Mouse (Mus musculus): Measurements from ENCODE around the gene Pigt. TPM values are rescaled to one million over a fixed set of nuclear protein-coding genes. Genes with fewer than 3 reads are reported as not detected.

Pigt gene
- polyA plus RNA-seq (2017; shearing (Covaris generic)), result 37.1 TPM

DNA sequence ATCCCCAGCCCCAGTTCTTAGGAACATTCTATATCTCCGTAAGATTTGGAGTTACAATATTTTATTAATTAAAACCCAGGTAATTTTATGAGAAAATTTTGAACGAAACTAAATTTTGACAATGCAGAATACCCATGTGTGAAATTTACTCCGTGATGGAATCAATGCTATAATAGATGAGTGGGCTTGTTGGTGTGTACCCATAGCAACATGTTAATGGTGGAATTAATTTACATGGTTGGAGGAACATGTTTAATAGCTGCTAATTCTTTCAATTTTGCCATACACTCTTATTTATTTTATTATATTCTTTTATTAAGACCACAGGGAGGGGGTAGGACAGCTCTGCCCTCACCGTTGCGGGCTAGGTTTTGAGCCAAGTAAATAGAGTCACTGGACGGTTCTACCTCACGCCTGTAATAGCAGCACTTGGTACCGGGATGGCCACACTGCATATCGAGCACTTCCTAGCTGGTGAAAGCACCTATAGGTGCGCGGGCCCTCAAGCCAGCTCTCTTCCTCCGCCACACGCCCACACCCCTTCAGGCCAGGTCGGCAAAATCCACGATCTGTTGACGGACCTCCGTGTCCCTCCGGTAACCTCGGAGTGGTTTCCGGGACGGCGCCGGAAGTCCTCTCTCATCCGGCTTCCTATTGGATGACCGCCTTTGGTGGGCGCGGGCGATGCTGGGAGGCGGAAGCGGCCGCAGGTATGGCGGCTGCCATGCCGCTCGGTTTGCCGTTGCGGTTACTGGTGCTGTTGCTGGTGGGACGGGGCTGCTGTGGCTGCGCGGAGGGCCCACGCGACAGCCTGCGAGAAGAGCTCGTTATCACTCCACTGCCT, at the start of gene Pigt:
Gene Pigt (plus strand): TSS at position 674 of the 844 bp plus-strand sequence.

DNA sequence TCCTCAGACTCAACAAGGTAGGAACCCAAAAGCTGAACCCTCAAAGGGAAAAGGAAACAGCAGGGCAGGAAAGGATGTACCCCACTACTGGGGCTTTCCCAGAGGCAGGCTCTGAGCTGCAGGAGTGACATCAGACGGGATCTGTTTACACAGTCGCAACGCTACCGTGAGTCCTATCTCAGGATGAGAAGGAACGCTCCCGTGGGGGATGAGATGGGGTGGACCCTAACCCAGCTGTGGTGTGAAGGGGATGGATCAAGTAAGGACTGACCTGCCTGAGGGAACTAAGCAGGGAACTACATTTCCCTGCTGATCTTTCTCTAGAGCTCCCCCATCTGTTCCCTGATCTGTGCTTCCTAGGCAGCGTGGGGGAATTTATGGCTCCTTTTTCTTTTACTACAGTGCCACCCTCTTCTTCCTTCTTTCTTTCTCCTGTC, 40.4 kb upstream of the Pigt start, which contains the start of gene Sys1:
Gene Sys1 (plus strand): TSS at position 101 of the 437 bp plus-strand sequence.

DNA sequence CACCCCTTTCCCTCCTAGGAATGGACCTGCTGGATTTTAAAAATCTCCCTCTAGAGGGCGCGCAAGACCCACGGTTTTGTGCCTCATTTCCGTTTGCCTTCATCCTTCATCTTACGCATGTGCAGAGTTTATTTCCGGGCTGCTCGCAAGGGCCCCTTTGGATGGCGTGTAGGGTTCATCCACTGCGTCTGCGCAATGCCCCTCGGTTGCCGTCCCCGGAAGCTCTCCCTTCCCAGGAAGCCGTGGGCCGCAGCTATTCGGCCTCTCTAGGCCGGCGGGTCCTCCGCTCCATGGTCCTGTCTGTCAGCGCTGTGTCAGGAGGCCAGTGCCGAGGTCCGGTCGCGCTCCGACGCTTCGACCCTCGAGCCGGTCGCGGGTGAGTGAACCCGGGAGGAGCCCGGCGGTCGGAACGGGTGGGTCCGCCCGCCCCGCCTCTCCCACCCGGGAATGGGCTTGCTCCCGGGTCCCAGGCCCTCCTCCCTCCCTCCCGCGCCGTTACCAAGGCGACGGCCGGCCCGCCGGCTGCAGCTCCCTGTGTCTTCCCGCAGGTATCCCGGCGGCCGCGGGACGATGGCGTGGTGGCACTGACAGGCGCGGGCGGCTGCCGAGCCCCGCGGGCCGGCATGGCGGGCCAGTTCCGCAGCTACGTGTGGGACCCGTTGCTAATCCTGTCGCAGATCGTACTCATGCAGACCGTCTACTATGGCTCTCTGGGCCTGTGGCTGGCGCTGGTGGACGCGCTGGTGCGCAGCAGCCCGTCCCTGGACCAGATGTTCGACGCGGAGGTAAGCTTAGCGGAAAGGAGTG, 36.4 kb upstream of the Pigt start, which contains the start of gene Gm20458:
Gene Gm20458 (plus strand): TSS at position 223 of the 807 bp plus-strand sequence.

DNA sequence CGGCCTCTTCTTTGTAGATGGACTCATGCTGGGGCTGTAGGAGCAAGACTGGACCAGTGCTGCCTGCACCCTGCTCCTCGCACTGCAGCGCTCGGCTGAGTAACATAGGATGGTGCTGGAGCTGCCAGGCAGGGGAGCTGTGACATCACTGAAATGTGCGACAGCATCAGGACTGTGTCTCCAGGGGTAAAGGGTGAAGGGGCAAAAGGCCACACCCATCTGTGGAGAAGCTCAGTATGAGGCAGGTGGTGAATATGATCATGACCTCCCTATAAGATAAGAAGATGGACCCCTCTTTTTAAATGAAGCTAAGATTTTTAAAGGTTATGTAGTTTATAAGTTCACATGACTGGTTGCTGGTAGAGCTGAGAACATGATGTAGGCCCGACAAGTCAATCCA, 23.7 kb upstream of the Pigt start, which contains the start of gene Trp53tg5:
Gene Trp53tg5 (minus strand): TSS at position 101 of the 400 bp plus-strand sequence.

DNA sequence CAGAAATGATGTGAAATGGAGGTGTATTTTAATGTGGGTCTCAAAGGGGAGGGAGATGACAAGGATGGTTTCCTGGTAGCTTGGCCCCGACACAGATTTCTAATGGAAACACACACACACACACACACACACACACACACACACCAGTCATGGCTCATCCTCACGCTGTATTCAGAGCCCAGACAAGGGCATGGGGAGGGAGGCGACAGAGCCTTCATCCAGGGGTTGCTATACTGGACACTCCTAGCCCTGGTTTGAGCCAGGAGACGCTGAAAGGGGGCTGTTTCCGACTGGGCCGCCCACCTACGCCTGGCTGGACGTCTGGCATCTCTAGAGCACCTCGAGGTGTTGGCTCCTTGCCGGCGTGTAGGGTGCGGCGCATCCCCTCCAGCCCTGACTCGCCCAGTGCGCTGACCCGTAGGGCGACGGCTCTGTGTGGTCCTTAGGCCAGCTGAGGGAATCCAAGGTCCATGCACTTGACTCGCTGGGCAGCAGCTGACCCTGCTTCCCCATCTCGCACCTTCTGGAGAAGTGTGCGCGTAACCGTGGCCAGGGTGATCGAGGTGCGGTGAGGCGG, 11.6 kb upstream of the Pigt start, which contains the start of gene Dbndd2:
Gene Dbndd2 (plus strand): TSS at position 426 of the 577 bp plus-strand sequence.

Other genes with a start within 250 kb of the Pigt start
- not detected for gene Svs3b, start 240.9 kb upstream of the Pigt start, polyA plus RNA-seq (2017; shearing (Covaris generic))
- not detected for gene Svs4, start 219.1 kb upstream of the Pigt start, polyA plus RNA-seq (2017; shearing (Covaris generic))
- gene Svs3a, start 208.3 kb upstream of the Pigt start, polyA plus RNA-seq (2017; shearing (Covaris generic)), result not detected
- gene Svs6, start 180.8 kb upstream of the Pigt start, polyA plus RNA-seq (2017; shearing (Covaris generic)), result not detected
- gene Svs5, start 164.8 kb upstream of the Pigt start, polyA plus RNA-seq (2017; shearing (Covaris generic)), result not detected
- 5.0 TPM for gene Slpi, start 108.4 kb upstream of the Pigt start, polyA plus RNA-seq (2017; shearing (Covaris generic))
- not detected for gene Rbpjl, start 94.4 kb upstream of the Pigt start, polyA plus RNA-seq (2017; shearing (Covaris generic))
- not detected for gene Matn4, start 92.4 kb upstream of the Pigt start, polyA plus RNA-seq (2017; shearing (Covaris generic))
- 36.4 TPM for gene Sdc4, start 53.6 kb upstream of the Pigt start, polyA plus RNA-seq (2017; shearing (Covaris generic))
- 23.4 TPM for gene Sys1, start 40.6 kb upstream of the Pigt start, polyA plus RNA-seq (2017; shearing (Covaris generic))
- 2.2 TPM for gene Gm20458, start 36.6 kb upstream of the Pigt start, polyA plus RNA-seq (2017; shearing (Covaris generic))
- gene Trp53tg5, start 23.8 kb upstream of the Pigt start, polyA plus RNA-seq (2017; shearing (Covaris generic)), result 0.31 TPM
- 5.9 TPM for gene Dbndd2, start 11.4 kb upstream of the Pigt start, polyA plus RNA-seq (2017; shearing (Covaris generic))
- 5.5 TPM for gene Wfdc2, start 64.9 kb downstream of the Pigt start, polyA plus RNA-seq (2017; shearing (Covaris generic))
- gene Spint3, start 75.9 kb downstream of the Pigt start, polyA plus RNA-seq (2017; shearing (Covaris generic)), result not detected
- not detected for gene Wfdc6a, start 87.9 kb downstream of the Pigt start, polyA plus RNA-seq (2017; shearing (Covaris generic))
- gene Eppin, start 96.1 kb downstream of the Pigt start, polyA plus RNA-seq (2017; shearing (Covaris generic)), result not detected
- gene Wfdc6b, start 116.0 kb downstream of the Pigt start, polyA plus RNA-seq (2017; shearing (Covaris generic)), result not detected
- not detected for gene Wfdc8, start 116.1 kb downstream of the Pigt start, polyA plus RNA-seq (2017; shearing (Covaris generic))
- gene Wfdc16, start 141.3 kb downstream of the Pigt start, polyA plus RNA-seq (2017; shearing (Covaris generic)), result not detected
- not detected for gene Wfdc10, start 158.5 kb downstream of the Pigt start, polyA plus RNA-seq (2017; shearing (Covaris generic))
- not detected for gene Wfdc9, start 159.1 kb downstream of the Pigt start, polyA plus RNA-seq (2017; shearing (Covaris generic))
- not detected for gene Wfdc11, start 176.6 kb downstream of the Pigt start, polyA plus RNA-seq (2017; shearing (Covaris generic))
- not detected for gene Wfdc13, start 187.6 kb downstream of the Pigt start, polyA plus RNA-seq (2017; shearing (Covaris generic))
- gene Spint4, start 201.0 kb downstream of the Pigt start, polyA plus RNA-seq (2017; shearing (Covaris generic)), result not detected
- not detected for gene Spint5, start 217.8 kb downstream of the Pigt start, polyA plus RNA-seq (2017; shearing (Covaris generic))
- gene Wfdc3, start 248.4 kb downstream of the Pigt start, polyA plus RNA-seq (2017; shearing (Covaris generic)), result not detected
- gene Dnttip1, start 248.5 kb downstream of the Pigt start, polyA plus RNA-seq (2017; shearing (Covaris generic)), result 13.0 TPM